Mouse (Mus musculus): Measurements from ENCODE around the gene Ccl5.
"Not testable (repeated sequence)": the region's sequence is repeated elsewhere in the genome, so short reads cannot be mapped to it uniquely, and the experiment has no call there.

Ccl5 gene

DNA sequence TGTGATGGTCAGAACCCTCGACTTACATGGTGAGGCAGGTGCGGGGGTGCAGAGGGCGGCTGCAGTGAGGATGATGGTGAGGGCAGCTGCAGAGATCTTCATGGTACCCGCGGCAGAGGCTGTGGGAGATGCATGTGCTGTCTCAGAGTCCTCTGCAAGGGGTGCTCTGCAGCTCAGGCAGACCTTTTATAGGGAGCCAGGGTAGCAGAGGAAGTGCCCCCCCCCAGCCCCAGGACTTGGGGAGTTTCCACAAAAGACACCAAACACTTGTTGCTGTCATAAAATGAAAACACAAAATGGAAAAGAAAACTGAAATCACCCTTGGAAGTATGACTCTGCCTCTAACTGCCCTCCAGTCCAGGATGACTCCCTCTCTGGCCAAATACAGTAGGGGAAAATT lies at the start of gene Ccl5:
Gene Ccl5 (minus strand): TSS at position 159 of the 400 bp plus-strand sequence.
- no peak for DNase-seq (ENCODE audit: low read depth, low spot score)

DNA sequence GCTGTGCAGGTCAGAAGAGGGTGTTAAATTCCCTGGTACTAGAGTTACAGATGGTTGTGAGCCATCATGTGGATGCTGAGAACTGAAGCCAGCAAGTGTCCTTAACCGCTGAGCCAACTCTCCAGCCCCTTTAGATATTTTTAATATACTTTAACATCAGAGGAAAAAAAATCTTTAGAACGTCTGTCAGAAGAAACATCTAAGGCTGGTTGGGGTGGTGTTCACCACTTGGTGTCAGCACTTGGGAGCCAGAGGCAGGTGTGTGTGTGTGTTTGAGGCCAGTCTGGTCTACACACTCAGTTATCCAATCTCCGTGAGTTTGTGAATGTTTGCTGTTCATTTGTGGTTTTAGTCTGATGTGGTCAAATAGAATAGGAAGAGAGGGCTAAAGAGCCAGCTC lies 48.7 kb upstream of the Ccl5 start:
- no peak for DNase-seq (ENCODE audit: low read depth, low spot score)

DNA sequence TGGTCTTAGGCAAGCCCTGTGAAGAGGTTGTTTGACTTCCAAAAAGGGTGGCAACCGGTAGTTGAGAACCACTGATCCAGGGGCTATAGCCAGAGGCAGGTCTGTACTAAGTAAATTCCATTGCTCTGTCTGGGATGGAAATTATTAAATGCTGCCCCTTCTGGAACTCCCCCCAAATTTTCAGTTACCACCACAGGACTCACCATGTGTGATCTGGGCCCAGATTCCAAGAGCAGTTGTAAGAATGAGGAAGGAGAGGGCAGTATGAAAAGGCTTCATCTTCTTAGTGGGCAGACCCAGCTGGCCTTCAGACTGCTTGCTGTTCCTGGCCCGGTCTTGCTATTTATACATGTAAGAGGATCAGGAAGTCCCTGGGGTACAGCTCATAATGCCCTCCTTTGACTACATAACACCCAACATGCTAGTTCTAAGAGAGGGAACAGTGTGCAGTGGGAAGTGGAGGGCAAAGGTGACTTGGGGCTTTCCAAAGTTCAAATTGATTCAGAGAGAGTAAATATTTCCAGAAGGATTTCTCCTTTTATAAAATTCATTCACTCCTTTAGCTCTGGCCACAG lies 48.0 kb upstream of the Ccl5 start, which contains the start of gene Ccl9:
Gene Ccl9 (minus strand): TSS at position 451 of the 575 bp plus-strand sequence.
- peak; percentile 28 for DNase-seq (ENCODE audit: low read depth, low spot score)

DNA sequence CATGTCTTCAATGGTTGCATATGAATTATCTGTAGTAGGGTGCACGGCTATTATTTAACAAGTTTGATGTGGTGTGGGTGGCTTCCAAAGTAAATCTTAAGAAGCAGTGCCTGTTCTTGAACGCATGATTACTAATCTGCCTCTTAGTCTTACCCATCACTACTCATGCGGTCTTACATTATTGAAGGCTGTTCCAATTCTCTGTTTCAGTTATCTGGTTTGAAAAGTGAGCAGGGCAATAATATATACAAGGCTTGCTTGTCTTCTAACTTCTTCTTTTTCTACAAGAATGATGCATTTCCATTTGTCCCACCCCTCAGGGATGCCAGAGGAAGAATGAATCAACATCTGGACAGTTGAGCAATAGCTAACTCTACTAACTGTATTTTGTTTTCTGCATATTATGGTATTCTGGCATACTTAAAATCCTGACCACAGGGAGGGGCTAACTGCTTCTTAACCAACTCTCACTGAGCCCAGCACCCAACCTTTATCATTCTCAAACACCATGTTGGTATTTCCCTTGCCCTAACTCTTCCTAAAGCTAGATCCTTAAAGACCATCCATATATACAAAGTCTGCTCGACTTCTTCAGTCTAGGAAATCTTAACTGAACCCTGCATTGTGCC lies 46.7 kb upstream of the Ccl5 start:
- no peak for DNase-seq (ENCODE audit: low read depth, low spot score)

DNA sequence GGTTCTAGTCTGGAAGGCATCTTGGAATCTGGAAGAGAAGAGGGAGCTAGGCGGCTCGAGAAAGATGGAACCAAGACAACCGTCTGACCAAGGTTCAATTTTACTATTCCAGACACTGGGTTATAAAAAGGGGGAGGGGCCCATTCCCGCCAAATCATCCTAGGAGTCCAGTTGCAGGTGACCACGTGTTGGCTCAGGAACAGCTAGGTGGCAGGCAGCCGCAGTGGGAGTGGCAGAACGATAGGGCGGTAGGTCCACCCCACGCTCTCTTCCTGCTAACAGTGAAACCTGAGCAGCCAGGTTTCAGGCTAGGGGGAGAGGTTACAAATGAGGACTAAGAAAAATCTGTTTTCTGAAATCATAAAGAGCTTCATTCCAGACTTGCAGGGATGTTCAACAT lies 42.5 kb upstream of the Ccl5 start:
- no peak for DNase-seq (ENCODE audit: low read depth, low spot score)

DNA sequence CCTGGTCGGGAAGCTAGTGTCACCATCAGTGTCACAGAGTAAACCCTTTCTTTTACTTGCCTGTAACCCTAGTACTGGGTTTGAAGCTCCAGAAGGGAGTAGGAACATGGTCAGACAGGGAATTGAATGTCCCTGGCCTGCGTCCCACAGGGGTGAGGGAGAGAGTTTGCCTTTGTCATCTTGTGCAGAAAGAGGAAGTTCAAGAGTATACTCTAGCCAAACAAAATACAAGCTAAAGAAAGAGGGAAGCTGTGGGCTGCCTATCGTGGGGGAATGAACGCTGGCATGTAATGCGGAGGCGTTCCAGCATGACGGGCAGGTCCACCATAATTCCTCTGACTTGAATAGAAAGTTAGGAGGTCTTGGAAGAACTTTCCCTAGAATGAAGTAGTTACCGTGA lies 41.9 kb upstream of the Ccl5 start:
- no peak for DNase-seq (ENCODE audit: low read depth, low spot score)

DNA sequence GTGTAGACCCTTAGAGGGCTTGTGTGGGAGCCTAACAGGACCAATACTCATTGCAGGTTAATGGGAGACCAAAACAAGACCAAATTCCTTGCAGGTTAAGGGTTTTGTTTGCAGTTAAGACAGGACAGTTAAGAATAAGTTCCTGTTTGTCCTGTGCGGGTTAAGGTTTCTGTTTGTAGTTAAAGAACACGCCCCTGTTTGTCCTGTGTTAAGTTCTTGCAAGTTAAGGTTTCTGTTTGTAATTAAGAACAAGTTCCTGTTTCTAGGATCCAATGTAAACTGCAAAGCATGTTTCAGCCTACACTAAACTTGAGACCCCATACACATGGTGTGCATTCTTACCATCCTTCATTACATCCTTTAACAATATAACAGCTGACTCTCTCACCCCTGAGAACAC lies 39.9 kb upstream of the Ccl5 start:
- no peak for DNase-seq (ENCODE audit: low read depth, low spot score)

DNA sequence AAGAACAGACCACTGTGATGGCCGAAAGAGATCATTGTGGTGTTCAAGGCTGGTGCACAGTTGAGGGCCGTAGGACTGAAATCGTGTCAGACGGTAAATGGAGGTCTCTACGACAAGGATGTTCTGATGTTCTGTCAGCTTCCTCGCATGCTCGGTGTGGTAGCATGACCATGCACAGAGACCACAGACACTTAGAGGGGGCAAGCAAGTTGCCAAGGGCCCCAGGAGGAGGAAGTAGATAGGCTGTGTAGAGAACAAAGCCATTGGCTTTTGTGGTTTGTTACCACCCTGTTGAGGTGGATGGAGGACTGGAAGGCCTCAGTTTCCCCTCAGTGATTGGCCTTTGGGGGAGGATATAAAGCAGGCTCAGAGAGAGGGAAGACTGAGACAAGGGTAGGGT lies 38.9 kb upstream of the Ccl5 start:
- DNase-seq (ENCODE audit: low read depth, low spot score), result no peak

DNA sequence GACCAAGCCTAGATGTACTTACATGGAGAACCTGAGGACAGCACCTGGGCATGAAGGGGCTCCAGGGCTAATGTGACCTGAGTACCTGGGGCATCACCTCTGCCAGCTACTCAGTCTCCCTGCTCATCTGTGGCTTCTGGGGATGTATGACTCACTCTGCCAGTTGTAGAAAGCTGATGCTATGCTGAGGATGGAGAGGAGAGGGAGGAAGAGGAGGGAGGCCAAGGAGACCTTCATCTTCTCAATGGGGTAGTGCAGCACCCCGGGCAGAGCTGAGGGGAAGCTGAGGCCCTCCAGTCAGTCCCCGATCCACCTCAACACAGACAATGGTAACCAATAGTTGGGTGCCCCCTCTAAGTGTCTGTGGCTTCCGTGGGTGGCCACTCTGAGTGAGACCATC lies 38.5 kb upstream of the Ccl5 start:
- DNase-seq (ENCODE audit: low read depth, low spot score), result no peak

DNA sequence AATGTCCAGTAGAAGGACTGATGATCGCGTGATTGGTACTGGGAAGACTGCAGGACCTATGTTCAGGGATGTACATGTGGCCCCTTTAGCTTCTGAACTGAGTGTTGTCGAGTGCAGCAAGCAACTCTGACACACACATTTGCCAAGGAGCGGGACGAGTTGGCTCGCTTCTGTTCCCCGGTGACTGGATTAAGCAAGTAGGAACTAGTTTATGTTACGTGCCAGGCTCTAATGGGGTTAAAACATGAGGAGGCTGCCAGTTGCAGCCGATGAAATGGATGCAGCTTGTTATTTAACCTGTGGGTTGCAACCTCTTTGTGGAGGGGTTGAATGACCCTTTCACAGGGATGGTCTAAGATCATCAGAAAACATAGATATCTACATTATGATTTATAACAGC lies 37.7 kb upstream of the Ccl5 start:
- DNase-seq (ENCODE audit: low read depth, low spot score), result no peak

DNA sequence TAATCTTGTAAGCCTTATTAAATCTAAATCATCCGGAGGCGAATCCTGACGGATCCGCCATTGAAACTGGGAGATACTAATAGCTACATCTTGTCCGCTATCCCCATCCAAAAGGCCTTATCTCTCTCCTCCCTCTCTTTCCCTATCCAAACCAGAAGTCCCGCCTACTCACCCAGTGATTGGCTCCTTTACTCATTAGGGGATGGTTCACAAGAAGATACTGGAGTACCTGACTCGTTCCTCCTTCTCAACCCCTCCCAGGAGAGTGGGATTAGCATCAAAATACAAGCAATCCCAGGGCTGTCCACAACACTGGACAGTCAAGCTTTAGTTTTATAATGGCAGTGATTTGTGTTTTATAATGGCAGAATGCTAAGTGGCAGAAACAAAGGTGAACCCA lies 37.0 kb upstream of the Ccl5 start:
- DNase-seq (ENCODE audit: low read depth, low spot score), result no peak

DNA sequence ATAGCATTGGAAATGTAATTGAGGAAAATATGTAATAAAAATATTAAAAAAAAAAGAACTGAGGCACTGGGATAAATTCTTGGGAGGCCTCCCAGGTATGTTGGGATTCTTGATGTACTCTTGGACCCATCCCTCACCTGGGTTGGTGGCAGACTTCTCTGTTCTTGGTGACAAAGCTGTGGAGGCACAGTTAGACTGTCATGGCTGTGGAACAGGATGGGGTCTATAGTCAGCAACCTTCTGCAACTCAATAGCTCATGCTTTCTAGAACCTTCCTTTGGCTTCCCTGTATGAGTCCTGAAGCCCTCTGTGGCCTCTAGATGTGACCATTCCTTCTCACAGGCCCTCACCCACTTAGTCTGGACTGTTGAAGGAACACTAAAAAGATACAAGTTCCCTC lies 36.3 kb upstream of the Ccl5 start:
- DNase-seq (ENCODE audit: low read depth, low spot score), result no peak

DNA sequence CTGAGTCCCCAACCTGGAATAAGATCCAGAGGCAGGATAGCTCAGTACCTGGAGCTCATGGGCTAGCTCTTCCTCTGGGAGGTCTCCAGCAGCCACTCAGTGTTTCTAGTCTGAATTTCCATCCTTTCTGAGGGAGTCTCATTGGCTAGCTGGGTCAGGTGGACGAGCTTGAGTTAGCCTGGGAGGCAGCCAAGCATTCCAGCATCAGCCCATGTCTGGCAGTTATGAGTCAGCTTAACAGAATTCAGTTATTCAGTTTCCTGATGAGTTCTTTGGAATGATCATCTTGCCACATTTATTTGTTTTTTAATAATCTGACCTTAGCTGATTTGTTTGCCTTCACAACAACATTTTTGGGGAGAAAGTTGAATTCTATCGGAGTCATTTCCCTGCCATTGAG lies 33.4 kb upstream of the Ccl5 start:
- DNase-seq (ENCODE audit: low read depth, low spot score), result no peak

DNA sequence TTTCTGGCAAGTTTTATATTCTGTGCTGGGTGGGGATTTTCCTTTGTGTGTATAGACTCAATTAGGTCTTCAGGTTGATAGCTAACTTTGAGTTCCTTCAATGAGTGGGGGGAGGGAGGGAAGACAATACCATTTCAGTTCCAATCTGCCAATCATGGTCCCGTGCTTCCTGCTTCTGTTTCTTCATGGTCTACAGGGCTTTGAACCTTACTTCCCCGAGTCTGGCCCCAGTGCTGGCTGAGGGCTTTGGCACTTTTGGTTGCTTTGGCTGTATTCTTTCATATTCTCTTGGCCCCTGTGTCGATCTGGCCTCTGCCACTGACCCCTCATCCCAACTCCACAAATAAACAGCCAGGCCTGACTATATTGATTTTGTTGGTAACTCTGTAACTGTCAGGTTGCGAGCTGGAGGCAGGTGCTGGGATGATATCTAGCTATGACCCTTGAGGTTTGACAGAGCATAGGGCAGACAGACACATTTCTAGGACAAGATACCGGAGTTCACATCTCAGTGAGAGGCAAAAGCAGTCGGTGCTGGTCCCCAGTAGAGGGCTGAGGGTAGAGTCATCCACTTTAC lies 32.1 kb upstream of the Ccl5 start:
- no peak for DNase-seq (ENCODE audit: low read depth, low spot score)

DNA sequence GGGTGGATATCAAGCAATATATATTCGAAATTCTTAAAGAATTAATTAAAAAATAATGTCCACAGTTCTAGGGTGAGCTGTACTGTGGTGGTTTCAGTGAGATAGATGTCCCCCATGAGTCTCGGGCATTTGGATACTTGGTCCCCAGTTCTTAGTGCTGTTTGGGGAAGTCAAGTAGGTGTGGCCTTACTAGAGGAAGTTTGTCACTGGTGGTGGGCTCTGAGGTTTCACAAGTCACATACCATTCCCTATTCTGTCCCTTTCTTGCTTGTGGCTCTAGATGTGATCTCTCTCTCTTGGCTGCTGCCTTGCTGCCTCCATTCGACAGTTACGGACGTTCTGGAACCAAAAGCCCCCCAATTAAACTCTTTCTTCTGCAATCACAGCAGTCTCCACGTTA lies 30.1 kb upstream of the Ccl5 start:
- no peak for DNase-seq (ENCODE audit: low read depth, low spot score)

DNA sequence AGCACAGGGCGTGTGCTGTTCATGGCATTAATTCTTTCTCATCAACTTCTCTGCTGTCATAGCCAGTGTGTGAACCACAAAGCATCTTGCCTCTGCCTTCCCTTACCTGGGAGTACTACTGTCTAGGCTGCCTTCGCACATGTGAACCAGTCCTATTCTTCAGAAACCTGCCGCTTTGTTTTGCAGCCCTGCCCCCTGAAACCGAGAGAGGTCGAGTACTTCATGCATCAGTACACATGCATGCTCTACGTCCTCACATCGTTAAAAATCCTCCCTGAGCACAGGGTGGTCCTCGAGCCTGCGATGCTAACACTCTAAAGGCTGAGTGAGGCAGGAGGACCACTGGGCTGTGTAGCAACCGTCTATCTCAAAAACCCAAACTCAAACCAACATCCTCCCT lies 26.8 kb upstream of the Ccl5 start:
- DNase-seq (ENCODE audit: low read depth, low spot score), result no peak

DNA sequence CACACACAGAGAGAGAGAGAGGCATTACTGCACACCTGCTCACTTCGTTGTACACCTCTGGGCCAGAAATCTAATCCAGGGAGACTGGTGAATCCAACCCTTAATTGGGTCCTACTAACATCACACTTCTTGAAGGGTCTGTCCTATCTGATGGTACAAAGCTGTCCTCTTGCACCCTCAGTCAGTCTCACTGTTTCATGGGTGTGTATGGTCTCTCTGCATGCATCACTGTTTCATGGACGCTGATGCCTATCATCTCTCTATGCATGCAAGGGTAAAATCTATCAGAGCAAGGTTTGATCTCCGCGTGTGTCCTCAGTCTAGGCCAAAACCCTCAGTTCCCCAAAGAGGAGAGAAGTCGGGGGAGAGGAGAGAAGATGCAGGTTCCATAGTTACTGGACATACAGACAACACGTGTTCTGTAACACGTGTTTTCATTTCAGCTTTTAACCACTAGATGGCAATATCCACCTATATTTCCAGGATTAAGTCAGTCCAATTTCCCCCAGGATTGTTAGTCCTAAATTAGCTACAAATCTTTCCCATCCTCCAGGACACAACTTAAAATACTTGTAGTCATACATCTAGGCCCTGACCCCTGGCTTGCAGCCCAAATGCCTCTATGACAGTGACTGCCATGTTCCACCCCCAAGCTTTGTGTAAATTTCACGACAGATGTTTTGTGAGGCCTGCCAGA lies 25.9 kb upstream of the Ccl5 start:
- peak; percentile 87 for DNase-seq (ENCODE audit: low read depth, low spot score)

DNA sequence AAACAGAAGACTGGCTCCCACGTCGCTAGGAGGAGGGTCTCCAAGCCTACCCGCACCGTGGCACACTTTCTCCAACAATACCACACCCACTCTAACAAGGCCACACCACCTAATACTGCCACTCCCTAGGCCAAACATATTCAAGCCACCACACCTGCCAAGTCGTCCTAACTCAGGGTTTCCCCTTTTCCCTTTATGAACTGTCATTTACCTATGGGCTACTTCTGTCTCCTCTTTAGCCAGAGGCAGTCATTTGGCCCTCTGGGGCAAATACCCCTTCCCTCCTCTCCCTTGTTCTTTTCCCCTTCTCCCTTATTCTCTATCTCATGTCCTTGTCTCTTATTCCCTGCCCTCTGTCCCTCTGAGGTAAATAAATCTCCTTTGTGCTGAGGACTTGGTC lies 21.4 kb upstream of the Ccl5 start:
- DNase-seq (ENCODE audit: low read depth, low spot score), result no peak

DNA sequence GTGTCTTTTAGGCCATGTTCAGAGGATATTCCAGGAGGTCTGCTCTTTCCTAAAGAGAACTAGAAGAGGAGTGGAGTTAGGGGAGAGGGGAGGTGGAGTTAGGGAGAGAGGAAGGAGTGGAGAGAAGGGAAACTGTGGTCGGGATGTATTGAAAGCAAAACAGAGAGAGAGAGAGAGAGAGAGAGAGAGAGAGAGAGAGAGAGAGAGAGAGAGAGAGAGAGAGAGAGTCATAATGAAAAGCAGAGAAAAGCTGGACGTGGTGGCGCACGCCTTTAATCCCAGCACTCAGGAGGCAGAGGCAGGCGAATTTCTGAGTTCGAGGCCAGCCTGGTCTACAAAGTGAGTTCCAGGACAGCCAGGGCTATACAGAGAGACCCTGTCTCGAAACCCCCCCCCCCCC lies 20.7 kb upstream of the Ccl5 start:
- not testable (repeated sequence) for DNase-seq (ENCODE audit: low read depth, low spot score)

DNA sequence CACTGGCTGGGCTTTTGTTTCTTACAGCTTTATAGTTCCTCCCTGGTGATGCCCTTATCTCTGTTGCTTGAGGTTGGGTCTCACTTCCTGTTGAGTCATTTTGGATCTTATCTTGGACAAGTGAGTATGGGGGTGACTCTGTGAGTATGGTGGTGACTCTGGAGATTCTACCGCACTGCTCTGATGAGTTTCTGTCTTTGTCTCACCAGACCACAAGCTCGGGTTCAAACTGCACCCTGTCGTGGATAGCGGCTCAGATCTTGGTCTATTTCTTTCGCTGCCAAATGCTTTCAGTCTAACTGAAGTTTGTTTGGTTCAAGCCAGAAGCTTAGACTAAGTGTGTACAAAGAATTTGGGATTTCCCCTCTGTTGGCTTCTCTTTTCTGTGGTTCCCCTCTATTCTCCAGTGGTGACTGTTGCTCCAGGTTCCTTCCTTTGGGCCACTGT lies 19.9 kb upstream of the Ccl5 start:
- no peak for DNase-seq (ENCODE audit: low read depth, low spot score)

DNA sequence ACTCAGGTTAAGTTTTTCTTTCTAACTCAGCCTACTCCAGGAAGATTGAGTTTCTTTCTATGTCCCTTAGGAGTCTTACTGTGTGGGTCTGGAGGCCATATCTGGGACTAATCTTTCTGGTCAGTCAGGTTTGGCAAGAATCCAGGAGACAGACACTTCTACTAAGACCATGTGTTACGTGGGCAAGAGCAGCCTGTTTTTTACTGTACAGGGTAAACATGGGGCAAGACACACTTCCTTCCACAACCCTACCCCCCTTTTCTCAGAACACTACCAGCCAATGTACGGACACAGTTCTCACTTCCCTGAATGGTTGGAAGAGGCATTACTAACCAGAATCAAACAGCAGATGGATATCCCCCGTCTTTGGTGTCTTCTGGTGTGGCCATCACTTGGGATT lies 13.9 kb upstream of the Ccl5 start:
- no peak for DNase-seq (ENCODE audit: low read depth, low spot score)

DNA sequence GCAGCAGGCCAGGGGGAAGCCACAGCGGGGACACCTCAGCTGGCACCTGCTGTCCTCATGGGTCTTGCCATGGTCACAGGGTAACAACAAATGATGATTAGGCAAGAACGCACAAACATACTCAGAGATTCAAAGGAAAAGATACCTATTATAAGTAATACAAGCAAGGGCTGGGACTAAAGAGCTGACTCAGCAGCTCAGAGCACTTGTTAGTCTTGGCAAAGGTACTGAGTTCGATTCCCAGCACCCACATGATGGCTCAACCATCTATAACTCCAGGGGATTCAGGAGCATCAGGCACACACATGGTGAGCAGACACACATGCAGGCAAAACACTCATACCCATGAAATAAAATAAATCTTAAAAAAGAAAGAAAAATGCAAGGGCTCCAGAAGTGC lies 11.1 kb upstream of the Ccl5 start:
- DNase-seq (ENCODE audit: low read depth, low spot score), result no peak

DNA sequence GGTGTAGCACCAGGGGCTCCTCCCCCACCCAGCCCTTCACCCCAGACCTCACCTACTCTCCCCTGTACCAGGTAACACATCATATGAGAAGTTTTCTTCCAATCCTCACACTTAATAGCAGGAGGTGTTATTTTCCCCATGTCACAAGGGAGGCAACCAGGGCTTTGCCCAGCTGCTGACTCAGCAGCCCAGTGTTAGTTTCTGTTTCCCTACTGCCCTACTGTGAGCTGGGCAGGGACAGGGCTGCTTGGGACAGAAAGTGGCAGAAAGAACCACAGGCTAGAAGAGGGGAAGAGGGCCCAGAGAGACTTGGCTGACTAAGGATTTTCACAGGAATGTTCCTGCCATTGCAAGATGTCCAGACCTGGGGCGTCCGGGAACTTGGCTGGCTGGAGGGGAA lies 10.6 kb upstream of the Ccl5 start:
- DNase-seq (ENCODE audit: low read depth, low spot score), result no peak

Measured in mesoderm, embryonic 11.5 days (tissue).